Mouse (Mus musculus): ENCODE data around the gene Ghsr.
"Not testable (repeated sequence)": the region's sequence is repeated elsewhere in the genome, so short reads cannot be mapped to it uniquely, and the experiment has no call there.

The Ghsr gene

DNA sequence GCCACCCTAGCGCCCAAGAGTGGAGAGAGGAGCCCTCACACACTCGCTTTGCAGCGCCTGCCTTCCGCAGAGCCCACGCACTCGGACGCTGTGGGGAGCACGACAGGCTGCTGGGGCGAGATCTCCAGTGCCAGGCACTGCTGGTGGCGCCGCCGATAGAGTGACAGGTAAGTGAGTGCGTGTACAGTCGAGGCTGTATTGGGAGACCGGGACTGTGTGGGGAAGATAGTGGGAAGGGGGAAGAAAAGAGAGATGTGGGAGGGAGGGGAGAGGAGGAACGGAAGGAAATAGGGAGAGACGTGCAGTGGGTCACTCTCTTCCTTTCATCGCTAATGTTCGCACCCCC lies at the start of gene Ghsr:
Gene Ghsr, plus strand, starts transcription at position 76 of the 346 bp plus-strand sequence.
- DNase-seq (ENCODE audit: low read depth, low spot score): no peak

DNA sequence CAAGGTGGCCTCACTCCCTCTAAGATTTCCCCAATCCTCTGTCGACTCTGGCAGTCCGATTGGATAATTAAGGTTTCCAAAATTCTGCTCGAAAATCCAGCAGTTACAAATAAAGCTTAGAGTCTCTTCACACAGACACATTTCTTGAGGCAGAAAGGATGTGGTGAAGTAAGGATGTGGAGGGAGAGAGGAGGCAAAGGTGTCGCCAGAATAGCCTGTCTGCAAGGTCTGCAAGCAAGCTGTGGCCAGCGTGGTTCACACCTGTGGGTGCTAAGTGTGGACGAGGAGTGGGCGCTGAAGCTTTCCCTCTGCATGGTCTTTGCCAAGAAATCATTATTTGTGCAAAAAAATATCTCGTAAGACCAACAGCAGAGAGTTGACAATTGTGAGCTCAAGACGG lies 48.6 kb upstream of the Ghsr start:
- no peak for DNase-seq (ENCODE audit: low read depth, low spot score)

DNA sequence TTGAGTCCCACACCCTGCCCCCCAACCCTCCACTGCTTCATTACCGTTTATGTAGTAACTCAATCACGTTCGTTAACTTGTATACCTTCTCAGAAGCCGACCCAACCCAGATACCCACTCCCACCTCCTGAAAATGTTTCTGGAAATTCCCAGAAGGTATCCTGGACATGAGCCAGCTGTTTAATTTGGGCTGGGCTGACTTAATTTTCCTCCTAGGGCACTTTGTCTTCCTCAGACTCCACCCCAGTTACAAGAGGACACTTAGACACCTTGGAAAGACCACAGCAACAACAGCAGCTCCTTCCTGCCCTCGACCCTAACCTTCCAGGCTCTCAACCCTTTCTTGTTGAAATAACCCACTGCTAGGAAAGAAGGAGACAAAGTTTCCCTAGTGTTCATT lies 47.6 kb upstream of the Ghsr start:
- DNase-seq (ENCODE audit: low read depth, low spot score): no peak

DNA sequence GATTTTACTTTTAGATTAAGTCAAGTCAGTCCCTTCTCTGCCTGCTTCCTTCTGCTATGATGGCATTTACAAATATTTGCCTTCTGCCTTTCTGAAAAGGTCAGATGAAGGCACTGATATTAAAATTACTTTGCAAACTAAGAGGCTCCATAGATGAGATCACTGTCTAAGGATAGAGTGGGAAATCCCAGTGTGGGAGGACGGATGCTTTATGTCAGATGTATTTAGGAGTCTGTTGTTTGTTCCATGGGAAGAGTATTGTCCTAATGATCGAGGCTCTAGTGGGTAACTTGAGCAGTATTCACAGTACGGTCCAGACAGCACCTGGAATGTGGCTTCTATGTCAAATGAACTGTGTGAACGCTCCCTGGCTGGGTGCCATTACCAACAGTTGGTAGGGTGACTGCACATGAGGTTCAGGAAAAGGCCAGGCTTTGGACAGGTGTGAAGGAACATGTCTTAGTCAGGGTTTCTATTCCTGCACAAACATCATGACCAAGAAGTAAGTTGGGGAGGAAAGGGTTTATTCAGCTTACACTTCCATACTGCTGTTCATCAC lies 44.4 kb upstream of the Ghsr start:
- DNase-seq (ENCODE audit: low read depth, low spot score): no peak

DNA sequence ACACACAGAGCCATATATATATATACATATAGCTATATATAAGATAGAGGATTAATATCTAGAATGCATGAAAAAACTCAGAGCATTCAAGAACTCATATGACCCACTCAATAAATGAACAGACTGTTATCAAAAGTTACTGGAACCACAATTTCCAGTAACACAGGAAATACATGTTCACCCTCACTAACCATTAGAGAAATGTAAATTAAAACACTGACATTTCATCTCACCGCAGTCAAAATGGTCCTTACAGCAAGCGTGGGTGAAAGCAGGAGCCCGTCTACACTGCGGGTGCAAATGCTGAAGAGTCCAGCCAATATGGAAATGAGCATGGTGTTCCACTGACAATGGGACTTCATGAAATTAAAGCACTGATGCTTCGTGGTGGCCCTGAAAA lies 40.4 kb upstream of the Ghsr start:
- no peak for DNase-seq (ENCODE audit: low read depth, low spot score)

DNA sequence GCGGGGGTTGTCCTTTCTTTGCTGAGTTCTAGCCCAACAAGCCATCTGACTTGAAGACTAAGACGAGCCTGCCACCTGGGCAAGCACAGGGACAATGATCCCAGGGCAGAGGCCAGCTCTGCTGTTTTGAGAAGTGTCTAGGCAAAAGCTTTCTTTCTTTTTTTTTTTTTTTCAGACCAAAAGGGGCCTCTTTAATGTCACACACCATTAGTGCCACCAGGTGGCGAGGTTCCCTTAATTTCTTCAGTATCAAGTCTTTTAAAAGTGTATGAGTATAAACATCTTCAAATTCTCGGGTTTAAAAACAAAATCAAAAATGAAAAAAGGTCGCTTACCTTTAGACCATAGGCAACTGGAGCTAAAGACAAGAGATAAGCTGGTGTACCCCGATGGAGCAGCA lies 32.7 kb upstream of the Ghsr start:
- peak; percentile 16 for DNase-seq (ENCODE audit: low read depth, low spot score)

DNA sequence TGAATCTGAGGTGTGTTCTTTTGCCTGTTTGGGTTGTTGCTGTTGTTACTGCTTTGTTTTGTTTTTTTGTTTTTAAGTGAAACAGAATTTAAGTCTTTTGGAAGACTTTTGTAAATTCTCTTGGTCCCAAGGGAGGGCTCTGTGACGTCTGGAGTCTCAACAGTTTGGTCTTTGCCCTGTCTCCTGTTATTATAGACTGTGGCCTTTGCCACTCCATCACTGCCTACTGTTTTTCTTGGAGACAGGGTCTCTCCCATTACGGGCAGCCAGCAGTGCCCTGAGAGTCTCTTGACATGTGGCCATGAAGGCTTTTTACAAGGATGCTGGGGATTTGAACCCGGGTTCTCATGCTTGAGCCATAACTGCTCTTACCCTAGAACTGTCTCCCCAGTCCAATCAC lies 32.3 kb upstream of the Ghsr start:
- DNase-seq (ENCODE audit: low read depth, low spot score): no peak

DNA sequence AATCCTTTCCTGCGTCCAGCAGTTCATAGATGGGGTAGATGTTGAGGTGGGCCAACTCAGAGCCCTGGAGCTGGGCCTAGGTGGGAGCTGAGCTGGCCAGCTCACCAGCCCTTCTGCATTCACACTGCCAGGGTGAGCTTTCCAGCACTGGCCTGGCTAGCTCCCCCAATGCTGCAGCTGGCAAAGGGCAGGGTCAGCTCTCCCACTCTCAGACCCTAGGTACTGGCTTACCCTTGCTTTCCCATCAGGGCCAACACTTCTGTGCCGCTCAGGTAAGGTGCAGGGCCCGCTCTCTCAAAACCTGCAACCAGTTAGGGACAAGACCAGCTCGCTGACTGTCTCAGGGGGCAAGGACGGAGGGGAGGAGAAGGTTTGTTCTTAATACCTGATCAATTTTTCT lies 30.4 kb upstream of the Ghsr start:
- DNase-seq (ENCODE audit: low read depth, low spot score): no peak

DNA sequence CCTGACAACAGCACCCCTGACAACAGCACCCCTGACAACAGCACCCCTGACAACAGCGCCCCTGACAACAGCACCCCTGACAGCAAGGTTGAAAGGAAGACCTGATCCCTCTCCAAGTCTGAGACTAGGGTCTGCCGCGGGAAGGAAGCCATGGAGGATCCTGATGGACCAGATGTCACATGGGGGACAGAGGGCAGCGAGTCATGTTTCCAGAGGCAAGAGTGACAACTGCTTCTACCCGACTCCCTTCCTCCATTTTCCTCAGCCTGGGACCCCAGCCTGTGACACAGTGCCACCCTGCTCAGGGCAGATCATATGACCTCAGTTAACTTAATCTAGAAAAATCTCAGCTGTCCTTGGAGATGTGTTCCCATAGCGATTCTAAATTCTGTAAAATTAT lies 28.7 kb upstream of the Ghsr start:
- DNase-seq (ENCODE audit: low read depth, low spot score): no peak

DNA sequence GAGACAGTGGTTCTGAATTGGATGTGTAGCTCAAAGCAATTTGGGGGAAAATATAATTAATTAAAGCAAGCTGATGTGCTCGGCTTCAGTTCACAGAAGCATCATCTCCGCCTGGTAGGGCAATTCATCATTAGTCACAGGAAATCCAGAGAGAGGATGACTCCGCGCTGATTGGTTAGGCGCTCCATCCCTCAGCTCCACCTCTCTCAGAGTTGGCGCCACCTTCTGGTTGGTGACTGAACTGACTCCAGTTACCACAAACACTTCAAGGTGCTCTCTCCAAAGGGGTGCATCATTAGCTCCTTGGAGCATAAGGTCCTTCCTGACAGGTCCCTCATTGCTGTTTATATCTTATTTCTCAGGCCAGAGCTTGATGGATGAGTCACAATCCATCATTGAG lies 25.6 kb upstream of the Ghsr start:
- no peak for DNase-seq (ENCODE audit: low read depth, low spot score)

DNA sequence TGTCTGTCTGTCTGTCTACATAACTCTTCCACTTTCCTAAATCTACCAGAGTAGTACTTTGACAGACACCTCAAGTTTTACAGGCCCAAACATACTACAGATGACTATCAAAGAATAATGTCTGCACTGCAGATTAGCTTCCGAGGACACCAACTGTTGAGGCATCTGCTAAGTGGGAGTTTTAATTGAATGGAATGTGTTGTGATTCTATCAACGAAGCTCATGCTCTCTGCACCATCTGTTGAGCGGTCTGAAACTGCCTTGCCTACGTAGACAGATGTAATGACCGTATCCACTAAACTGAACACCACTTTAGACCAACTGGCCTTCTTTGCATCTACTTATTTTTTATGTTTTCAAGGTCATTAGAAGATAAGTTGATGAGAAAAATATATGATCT lies 22.7 kb upstream of the Ghsr start:
- no peak for DNase-seq (ENCODE audit: low read depth, low spot score)

DNA sequence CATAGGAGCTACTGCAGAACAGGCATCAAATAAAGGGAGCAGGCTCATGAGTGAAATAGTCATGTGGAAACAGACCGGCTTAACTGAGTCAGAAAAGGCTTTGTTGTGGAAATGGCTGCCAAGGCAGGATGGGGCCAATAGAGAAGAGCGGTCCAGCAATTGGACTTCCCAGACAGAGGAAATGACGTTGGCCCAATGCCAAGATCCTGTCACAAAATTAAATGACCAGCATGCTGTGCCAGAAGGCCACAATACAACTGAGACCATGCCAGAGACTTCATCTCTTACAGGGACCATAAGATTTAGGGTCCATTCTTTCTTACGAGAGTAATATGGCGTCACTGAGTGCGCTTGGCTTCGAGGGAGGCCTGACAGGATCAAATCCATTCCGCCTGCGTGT lies 20.0 kb upstream of the Ghsr start:
- no peak for DNase-seq (ENCODE audit: low read depth, low spot score)

DNA sequence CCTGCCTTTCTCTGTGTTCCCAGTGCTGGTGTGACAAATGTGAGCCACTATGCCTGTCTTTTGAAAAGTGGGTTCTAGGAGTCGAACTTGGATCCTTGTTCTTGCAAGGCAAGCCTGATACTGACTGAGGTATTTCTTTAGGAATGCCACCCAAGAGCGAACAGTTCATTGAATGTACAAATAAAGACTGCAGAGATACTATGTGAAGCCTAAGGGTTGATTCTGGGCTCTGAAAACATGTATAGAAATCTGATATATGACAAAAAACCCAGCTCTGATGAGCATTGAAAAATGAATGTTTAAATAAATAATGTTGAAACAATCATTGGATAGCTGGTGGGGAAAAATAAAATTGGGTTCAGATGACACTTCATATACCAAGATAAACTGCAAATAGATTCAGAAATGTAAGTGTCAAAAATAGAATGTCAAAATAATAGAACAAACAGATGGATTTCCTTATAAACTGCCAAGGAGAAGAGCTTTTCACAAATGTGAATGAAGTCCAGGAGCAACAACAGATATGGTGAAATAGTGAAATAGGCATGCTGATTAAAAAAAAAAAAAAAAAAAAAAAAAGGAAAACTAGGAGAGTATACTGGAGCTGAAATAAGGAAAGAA lies 11.9 kb upstream of the Ghsr start:
- no peak for DNase-seq (ENCODE audit: low read depth, low spot score)

DNA sequence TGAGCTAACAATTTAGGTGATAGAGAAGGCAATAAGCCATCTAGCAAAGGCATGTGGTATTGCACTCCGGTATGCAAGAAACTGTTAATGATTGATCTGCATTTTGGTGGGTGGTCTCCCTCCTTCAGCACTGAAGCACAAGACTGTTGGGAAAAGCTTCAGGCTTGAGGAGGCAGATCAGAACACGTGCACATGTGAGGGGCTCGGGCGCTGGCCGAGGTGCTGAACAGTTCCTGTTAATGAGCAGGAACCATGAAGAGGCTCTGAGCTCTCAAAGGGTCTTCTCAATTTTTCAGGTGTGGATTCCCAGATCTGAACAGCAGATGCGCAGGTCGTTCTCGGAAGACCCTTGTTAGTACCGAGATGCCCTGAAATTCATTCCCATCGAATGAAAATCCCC lies 1.0 kb upstream of the Ghsr start:
- DNase-seq (ENCODE audit: low read depth, low spot score): no peak

DNA sequence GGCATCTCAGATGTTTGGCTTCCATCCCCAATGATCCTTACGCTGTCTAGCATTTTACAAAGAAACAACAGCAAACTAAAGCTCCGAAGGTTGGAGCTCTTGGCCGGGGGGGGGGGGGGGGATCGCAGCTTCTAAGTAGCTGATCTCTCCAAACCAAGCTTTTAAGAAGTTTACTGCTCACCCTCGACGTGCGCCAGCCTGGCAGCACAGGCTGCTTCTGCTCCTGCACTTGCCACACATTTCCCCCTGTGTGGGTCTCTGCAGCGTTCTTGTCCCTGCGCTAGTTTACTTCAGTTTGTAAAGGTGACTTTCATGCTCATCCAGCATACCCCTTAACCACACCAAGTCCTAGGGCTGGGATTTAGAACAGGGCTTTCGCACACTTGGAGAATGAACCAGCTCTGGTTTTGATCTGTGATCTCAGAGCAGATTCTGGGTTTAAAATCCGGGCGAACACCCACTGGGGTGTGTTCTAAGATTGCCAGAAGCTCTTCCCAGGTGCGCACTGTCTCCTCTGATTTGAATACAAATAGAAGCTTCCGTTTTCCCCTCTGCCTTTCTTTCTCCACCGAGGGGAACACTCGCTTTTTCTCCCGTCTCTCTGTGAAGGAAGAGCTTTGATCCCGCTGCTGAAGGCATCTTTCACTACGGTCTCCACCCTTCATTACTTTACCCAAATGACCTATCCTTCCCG lies 422 bp upstream of the Ghsr start:
- DNase-seq (ENCODE audit: low read depth, low spot score): no peak

DNA sequence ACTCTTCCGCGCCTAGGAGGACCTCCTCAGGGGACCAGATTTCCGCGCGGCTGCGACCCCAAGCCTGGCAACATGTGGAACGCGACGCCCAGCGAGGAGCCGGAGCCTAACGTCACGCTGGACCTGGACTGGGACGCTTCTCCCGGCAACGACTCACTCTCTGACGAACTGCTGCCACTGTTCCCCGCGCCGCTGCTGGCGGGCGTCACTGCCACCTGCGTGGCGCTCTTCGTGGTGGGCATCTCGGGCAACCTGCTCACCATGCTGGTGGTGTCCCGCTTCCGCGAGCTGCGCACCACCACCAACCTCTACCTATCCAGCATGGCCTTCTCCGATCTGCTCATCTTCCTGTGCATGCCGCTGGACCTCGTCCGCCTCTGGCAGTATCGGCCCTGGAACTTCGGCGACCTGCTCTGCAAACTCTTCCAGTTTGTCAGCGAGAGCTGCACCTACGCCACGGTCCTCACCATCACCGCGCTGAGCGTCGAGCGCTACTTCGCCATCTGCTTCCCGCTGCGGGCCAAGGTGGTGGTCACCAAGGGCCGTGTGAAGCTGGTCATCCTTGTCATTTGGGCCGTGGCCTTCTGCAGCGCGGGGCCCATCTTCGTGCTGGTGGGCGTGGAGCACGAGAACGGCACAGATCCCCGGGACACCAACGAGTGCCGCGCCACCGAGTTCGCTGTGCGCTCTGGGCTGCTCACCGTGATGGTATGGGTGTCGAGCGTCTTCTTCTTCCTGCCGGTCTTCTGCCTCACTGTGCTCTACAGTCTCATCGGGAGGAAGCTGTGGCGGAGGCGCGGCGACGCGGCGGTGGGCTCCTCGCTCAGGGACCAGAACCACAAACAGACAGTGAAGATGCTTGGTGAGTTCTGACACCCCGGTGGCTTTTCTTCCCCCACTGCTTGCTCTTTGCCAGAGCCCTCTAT lies 837 bp downstream of the Ghsr start:
- DNase-seq (ENCODE audit: low read depth, low spot score): no peak

DNA sequence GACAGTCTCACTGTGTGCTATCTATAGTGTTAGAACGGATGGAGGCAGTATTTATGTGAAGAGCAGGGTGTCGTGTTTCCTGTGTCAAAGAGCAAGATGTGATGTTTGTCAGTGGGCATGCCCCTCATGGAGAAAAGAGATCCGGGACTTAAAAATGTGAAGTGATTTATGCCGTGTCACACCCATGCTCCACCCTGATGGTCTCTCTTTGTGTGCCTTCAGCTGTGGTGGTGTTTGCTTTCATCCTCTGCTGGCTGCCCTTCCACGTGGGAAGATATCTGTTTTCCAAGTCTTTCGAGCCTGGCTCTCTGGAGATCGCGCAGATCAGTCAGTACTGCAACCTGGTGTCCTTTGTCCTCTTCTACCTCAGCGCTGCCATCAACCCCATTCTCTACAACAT lies 3.2 kb downstream of the Ghsr start:
- no peak for DNase-seq (ENCODE audit: low read depth, low spot score)

DNA sequence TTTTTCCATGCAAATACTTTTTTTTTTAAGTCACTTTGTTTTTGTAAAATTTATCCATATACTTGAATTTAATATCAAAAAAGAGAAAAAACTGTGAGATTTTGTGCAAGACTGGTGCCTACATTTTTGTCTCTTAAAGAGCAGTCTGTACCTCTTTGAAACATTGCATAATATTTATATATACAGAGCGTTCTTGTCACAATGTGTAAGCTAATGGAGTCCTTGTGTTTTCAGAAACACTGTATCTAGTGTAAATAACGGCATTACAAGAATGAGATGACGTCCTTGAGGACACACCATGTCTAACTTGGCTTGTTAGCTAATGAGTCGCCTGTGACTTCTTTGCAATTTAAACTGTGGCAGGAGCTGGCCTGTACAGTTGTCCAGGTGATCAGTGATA lies 6.8 kb downstream of the Ghsr start:
- DNase-seq (ENCODE audit: low read depth, low spot score): no peak

DNA sequence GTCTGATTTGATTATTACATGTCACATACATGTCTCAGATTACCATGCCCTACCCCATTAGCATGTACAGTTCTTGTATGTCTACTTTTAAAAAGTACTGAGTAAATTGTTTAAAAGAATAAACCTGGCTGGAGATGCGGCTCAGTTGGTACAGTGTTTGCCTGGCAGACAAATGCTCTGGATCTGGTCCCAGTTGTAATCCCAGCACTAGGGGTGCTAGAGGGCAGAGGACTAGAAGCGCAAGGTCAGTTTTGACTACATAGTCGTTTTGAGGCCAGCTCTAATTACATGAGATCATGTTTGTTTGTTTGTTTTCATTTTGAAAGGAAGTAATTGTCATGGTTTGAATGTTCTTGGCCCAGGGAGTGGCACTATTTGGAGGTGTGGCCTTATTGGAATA lies 13.7 kb downstream of the Ghsr start:
- DNase-seq (ENCODE audit: low read depth, low spot score): no peak

DNA sequence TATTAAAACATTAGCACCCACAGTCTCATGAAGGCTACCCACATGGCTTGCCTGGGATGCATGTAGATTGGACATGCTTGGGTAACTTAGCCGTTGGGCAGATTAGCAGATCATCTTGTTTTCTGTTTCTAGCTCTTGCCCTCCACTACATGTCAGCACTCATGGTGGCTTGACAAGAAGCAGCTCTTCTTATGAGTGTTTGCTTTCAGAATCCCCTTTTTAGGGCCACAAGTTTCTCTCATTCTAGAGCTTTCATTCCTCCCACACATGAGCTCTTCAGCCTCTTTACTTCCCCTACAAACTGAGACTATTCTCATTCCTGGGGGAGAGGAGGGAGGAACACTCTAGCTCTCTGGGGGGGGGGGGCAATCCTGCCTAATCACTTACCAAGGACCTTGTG lies 18.8 kb downstream of the Ghsr start:
- no peak for DNase-seq (ENCODE audit: low read depth, low spot score)

DNA sequence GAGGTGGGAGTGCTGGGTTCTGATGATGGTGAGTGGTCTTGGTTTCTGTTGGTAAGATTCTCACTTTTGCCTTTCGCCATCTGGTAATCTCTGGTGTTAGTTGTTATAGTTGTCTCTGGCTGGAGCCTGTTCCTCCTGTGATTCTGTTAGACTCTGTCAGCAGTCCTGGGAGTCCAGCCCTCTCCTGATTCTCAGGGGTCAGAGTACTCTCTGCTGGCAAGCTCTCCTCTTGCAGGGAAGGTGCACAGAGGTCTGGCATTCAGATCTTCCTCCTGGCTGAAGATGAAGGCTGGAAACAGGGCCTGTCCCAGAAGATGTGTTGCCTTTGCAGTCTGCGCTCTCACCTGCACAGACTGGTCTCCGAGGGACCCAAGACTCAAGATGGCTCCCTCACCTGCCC lies 29.8 kb downstream of the Ghsr start:
- DNase-seq (ENCODE audit: low read depth, low spot score): not testable (repeated sequence)

DNA sequence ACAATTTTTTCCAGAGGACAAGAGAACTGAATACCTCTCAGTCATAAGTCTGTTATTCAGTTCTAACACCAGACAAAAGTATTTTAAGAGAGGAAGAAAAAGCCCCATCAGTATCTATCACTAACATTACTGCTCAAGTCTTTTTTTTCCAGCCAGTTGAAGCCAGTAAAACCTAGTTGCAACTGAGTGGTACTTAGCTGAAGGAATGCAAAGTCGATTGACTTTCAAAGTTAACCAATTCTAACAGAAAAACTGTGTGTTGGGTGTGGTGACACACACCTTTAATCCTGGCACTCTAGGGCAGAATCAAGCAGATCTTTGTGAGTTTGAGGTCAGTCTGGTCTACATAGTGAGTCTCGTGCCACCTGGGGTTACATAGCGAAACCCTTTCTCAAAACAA lies 35.3 kb downstream of the Ghsr start:
- DNase-seq (ENCODE audit: low read depth, low spot score): no peak

DNA sequence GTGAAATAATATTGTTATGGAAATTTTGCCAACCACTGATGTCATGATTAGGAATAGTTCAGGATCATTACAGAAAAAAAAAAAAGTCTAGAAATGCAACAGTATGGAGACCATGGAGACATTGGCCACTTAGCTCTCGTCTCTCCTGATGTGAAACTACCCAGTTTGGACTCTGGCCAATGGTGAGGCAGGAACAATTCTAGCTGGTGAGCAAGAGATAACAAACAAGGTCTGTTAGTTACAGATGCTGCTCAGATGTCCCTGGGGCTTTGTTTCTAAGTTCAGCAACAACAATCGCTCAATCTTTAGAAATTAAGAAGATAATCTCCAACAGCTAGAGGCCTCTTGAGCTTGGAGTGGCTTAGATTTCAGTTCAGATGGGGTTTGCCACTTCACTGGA lies 37.4 kb downstream of the Ghsr start:
- no peak for DNase-seq (ENCODE audit: low read depth, low spot score)
